Mouse (Mus musculus): Measurements from ENCODE around the gene BC024978. TPM values are rescaled to one million over a fixed set of nuclear protein-coding genes. Genes with fewer than 3 reads are reported as not detected.
"Not testable (repeated sequence)": the region's sequence is repeated elsewhere in the genome, so short reads cannot be mapped to it uniquely, and the experiment has no call there.

The BC024978 gene
- total RNA-seq, 2 experiments from 2014 or later: 19.7 to 22.7 TPM

GRCm38 (mm10) chr7:27221939-27222338 is 26.4 kb downstream of the BC024978 start:
- DNase-seq (ENCODE audit: low spot score in 2 of 2): no peak

- no peak for DNase-seq (ENCODE audit: low spot score in 2 of 2)
These were observed 27.0 kb downstream of the BC024978 start for GRCm38 (mm10) chr7:27222538-27222937.

- peak; percentile 54 for DNase-seq (ENCODE audit: low spot score in 2 of 2)
These were observed 29.4 kb downstream of the BC024978 start for GRCm38 (mm10) chr7:27224877-27225575.

GRCm38 (mm10) chr7:27227276-27227675 is 31.7 kb downstream of the BC024978 start:
- no peak for DNase-seq (ENCODE audit: low spot score in 2 of 2)

DNA sequence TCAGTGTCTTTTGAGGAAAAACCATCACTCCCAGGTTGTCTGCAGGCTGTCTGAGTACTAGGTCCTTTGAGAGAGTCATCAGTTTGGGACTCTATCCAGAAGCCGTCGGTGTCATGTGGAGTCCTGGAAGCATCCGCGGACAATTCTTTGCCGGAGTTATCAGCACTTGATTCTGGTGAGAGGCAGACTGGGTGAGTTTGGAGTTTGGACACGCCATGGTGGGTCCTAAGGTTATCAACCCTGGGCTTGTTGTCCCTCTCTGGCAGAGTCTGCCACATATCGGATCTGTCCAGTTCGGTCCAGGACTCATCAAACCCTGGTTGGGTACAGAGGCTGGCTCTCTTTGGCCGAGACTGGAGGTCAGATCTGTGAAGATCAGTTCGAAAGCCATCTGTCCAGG is 32.1 kb downstream of the BC024978 start:
- no peak for DNase-seq (ENCODE audit: low spot score in 2 of 2)

- DNase-seq (ENCODE audit: low spot score in 2 of 2): peak; percentile 84 to 91
These were observed 32.8 kb downstream of the BC024978 start, which contains the start of gene Itpkc for GRCm38 (mm10) chr7:27228281-27228821. Itpkc (minus strand) TSS chr7:27228661.

DNA sequence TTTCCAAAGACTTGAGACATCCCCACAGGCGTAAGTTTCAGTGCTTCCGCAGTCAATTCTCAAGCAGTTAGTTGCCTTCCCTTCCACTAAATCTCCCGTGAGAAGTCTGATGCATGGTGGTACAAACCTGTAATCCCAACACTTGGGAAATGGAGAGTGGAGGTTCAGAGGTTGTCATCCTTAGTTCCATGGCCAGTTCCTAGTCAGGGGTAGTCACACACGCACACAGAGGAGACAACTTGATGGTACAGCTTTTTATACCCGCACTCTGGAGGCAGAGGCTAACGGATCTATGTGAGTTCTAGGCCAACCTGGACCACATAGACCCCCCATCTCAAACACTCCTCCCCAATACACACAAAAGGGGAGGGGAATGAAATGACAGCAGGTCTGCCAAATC is 33.3 kb downstream of the BC024978 start:
- no peak for DNase-seq (ENCODE audit: low spot score in 2 of 2)

DNA sequence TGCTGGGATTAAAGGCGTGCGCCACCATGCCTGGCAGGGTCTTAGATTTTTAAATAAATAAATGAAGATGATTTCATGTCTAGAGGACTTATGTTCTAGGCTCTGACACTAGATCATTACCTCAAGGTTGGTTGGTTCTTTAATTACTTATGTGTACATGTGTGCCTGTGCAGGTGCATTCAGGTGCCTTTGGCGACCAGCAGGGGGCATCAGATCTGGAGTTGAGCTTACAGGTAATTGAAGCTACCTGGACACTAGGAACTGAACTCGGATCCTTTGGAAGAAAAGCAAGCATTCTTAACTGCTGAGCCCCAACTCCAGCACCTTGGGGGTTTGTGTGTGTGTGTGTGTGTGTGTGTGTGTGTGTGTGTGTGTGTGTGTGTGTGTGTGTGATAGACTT is 35.2 kb downstream of the BC024978 start:
- DNase-seq (ENCODE audit: low spot score in 2 of 2): no peak

DNA sequence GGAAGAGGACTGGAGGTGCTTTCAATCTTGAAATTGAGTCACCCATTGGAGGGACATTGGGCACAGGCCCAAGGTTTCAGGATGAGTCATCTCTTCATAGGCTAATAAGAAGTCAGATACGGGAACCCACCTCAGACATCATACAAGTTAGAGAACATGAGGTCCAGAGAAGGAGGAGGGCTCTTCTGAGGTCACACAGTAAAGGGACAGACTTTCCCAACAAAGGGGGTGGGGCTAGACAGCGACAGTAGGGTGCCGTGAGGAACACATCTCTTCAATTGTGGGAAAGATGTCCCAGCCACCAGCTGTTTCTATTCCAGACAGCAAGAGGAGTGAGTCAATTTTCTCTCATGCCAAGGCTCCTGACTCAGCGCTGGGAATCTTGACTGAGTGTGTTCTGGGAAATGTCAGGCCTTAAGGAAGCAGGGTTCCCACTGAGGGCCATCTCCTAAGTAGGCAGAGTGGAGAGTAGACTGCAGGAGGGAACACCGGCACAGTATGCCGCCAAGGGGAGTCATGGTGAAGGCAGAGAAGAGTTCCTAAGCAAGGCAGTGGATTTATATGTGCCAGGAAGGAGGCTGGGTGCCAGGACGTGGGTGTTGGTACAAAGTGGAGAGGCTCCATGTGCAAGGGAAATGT is 36.2 kb downstream of the BC024978 start:
- DNase-seq (ENCODE audit: low spot score in 2 of 2): peak; percentile 84 to 87

- peak; percentile 86 to 91 for DNase-seq (ENCODE audit: low spot score in 2 of 2)
These were observed 37.2 kb downstream of the BC024978 start, which contains the start of gene Coq8b for GRCm38 (mm10) chr7:27232781-27233281. Coq8b (plus strand) TSS chr7:27233023.

GRCm38 (mm10) chr7:27233300-27233699 is 37.7 kb downstream of the BC024978 start:
- no peak for DNase-seq (ENCODE audit: low spot score in 2 of 2)

- DNase-seq (ENCODE audit: low spot score in 2 of 2): no peak
These were observed 40.1 kb downstream of the BC024978 start for GRCm38 (mm10) chr7:27235726-27236125.

GRCm38 (mm10) chr7:27237527-27237926 is 41.9 kb downstream of the BC024978 start:
- DNase-seq (ENCODE audit: low spot score in 2 of 2): no peak

- DNase-seq (ENCODE audit: low spot score in 2 of 2): no peak
These were observed 43.0 kb downstream of the BC024978 start for GRCm38 (mm10) chr7:27238568-27238967.

DNA sequence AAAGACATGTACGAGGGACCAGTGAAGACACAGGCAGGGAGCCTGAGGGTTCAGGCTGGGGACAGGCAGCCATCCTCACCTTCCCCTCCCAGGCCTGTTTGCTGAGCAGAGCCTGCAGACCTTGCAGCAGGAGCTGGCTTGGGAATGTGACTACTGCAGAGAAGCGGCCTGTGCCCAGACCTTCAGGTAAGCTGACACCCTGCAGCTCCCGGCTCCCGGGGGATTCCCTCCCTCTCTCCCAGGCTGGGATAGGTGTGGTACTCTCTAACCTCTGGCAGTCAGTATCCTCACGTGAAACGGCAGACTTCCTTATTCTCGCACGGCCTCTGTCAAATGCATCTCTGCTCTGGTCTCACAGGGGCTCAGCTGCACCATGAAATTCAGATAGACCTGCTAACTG is 47.6 kb downstream of the BC024978 start:
- DNase-seq (ENCODE audit: low spot score in 2 of 2): no peak

GRCm38 (mm10) chr7:27244088-27244487 is 48.5 kb downstream of the BC024978 start:
- DNase-seq (ENCODE audit: low spot score in 2 of 2): not testable (repeated sequence)

DNA sequence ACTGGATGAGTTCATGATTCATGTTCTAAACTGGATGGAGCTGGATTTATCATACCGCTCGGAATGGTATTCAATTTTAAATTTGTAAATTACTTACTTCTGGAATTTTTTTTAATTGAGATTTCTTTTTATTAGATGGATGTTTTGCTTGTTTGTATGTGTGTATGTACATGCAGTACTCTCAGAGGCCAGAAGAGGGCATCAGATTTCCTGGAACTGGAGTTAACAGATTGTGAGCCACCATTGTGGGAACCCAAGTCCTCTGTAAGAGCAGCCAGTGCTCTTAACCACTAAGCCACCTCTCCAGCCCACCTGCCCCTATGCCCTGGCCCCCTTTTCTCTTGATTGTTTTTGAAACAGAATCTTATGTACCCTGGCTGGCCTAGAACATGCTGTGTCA is 53.6 kb downstream of the BC024978 start:
- no peak for DNase-seq (ENCODE audit: low spot score in 2 of 2)

DNA sequence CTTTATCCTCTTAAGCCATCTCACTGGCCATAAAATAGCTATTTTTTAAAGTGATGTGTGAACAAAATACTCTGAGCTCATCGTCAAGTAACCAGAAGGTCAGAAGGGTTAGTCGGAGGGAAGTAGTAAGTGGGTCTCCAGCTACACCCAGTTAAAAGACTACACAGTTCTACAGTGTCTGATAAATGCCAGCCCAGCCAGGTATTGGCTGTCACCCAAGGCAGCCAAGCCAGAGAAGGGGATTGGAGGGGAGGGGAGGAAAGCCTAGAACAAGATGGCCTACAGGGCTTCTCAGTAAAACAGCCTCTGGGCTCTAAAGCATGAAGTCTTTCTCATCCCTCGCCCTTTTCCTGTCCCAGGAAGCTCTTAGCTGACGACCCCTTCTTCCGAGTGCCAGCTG is 54.3 kb downstream of the BC024978 start:
- no peak for DNase-seq (ENCODE audit: low spot score in 2 of 2)

GRCm38 (mm10) chr7:27251946-27252345 is 56.4 kb downstream of the BC024978 start:
- DNase-seq (ENCODE audit: low spot score in 2 of 2): no peak

GRCm38 (mm10) chr7:27255721-27256120 is 60.1 kb downstream of the BC024978 start:
- no peak for DNase-seq (ENCODE audit: low spot score in 2 of 2)

GRCm38 (mm10) chr7:27257046-27257851 is 61.7 kb downstream of the BC024978 start:
- DNase-seq (ENCODE audit: low spot score in 2 of 2): peak; percentile 80 to 89
